Mouse (Mus musculus) neural tube, embryonic 15.5 days (tissue): ENCODE results near the gene Pigh. TPM values are rescaled to one million over a fixed set of nuclear protein-coding genes. Genes with fewer than 3 reads are reported as not detected.

ENCODE experiments used
- ATAC-seq: fragments of 200-750 bp; cut with Nextera tagmentation; 2 replicates; pipeline ENCODE4 v1.8.0; 2017; ENCODE audit warnings: mild to moderate bottlenecking, moderate TSS enrichment, moderate library complexity; ENCODE audit not compliant: low FRiP score
- H3K27ac ChIP-seq: fragments of 300-500 bp; sonication (generic); replicated peaks from 2 replicates; pipeline ENCODE4 v1.5.1; 2015; ENCODE audit warnings: mild to moderate bottlenecking, inconsistent platforms
- H3K27me3 ChIP-seq: fragments of 300-500 bp; sonication (generic); replicated peaks from 2 replicates; pipeline ENCODE4 v1.6.1; 2015; ENCODE audit warnings: inconsistent platforms
- H3K36me3 ChIP-seq: fragments of 300-500 bp; sonication (generic); 2 replicates; pipeline ENCODE4 v1.6.1; 2015; ENCODE audit warnings: inconsistent platforms
- H3K4me1 ChIP-seq: fragments of 300-500 bp; sonication (generic); 2 replicates; pipeline ENCODE4 v1.6.1; 2015; ENCODE audit warnings: inconsistent platforms
- H3K4me2 ChIP-seq: fragments of 300-500 bp; sonication (generic); 2 replicates; pipeline ENCODE4 v1.6.1; 2015; ENCODE audit warnings: inconsistent platforms, mild to moderate bottlenecking, moderate library complexity
- H3K4me3 ChIP-seq: fragments of 300-500 bp; sonication (generic); replicated peaks from 2 replicates; pipeline ENCODE4 v1.5.1; 2015; ENCODE audit warnings: mild to moderate bottlenecking, inconsistent platforms
- H3K9ac ChIP-seq: fragments of 300-500 bp; sonication (generic); replicated peaks from 2 replicates; pipeline ENCODE4 v1.6.1; 2015; ENCODE audit warnings: mild to moderate bottlenecking, inconsistent platforms
- H3K9me3 ChIP-seq: fragments of 300-500 bp; sonication (generic); replicated peaks from 2 replicates; pipeline ENCODE4 v1.6.1; 2016; ENCODE audit warnings: inconsistent platforms
- WGBS: fragments of 180-500 bp; shearing (Covaris S2); methylation state at CpG from one replicate; pipeline ENCODE4 v1.1.7; 2015; ENCODE audit warnings: mixed read lengths; 5-methylcytosine and 5-hydroxymethylcytosine counted together
- polyA plus RNA-seq: library from polyadenylated mRNA; unstranded; fragments of >200 nt; fragmentation: Nextera tagmentation; extraction: Ambion mirVana; gene quantifications from 2 replicates; pipeline ENCODE4 v1.2.1, GENCODE M21; 2015

Pigh gene
- 18.0 and 22.4 TPM in 2 replicates for polyA plus RNA-seq

GRCm38 (mm10) chr12:79089182-79089812, at the start of gene Pigh:
Gene Pigh, minus strand, starts transcription at chr12:79089651.
- H3K4me3 ChIP-seq = peak within 1 kb of the TSS; percentile 87
- H3K27me3 ChIP-seq = no peaks in the 10 kb centered on the region
- peaks cover 23% of the 10 kb centered on the region for H3K4me1 ChIP-seq
- WGBS = under 1% methylated on average over 53 of the region's 53 CpGs
- H3K9me3 ChIP-seq = no peaks in the 10 kb centered on the region
- ATAC-seq = peak; percentile 99
- peak within 1 kb of the TSS; percentile 83 for H3K9ac ChIP-seq
- H3K36me3 ChIP-seq = 0 out of 2 replicates have a peak, but pooled peaks cover 3% of the 10 kb centered on the region
- H3K4me2 ChIP-seq = peak within 1 kb of the TSS; percentile 66
- H3K27ac ChIP-seq = peak within 1 kb of the TSS; percentile 78

- Histone ChIP-seq H3K4me1 (0 out of 2 replicates have a peak, but pooled peaks cover 3% of the 10 kb centered on the region), H3K27ac (no peak overlapping the region), H3K9me3 (no peaks in the 10 kb centered on the region), H3K4me2 (no peak overlapping the region), H3K36me3 (no peaks in the 10 kb centered on the region), H3K27me3 (no peaks in the 10 kb centered on the region), H3K4me3 (no peak overlapping the region), H3K9ac (no peak overlapping the region)
- ATAC-seq = no peak
Observed at GRCm38 (mm10) chr12:79138999-79139398, 49.5 kb upstream of the Pigh start.

GRCm38 (mm10) chr12:79136949-79137348, 47.5 kb upstream of the Pigh start:
- Histone ChIP-seq H3K27ac (no peak overlapping the region), H3K36me3 (no peaks in the 10 kb centered on the region), H3K9me3 (no peaks in the 10 kb centered on the region), H3K9ac (no peak overlapping the region), H3K4me3 (no peak overlapping the region), H3K4me1 (peaks cover 5% of the 10 kb centered on the region), H3K4me2 (no peak overlapping the region), H3K27me3 (peaks cover 2% of the 10 kb centered on the region)
- 75% methylated on average over 7 of the region's 7 CpGs for WGBS
- no peak for ATAC-seq

GRCm38 (mm10) chr12:79135105-79135504, 45.7 kb upstream of the Pigh start:
- Histone ChIP-seq H3K4me3 (no peak overlapping the region), H3K36me3 (no peaks in the 10 kb centered on the region), H3K4me2 (no peak overlapping the region), H3K4me1 (peaks cover 22% of the 10 kb centered on the region), H3K27me3 (peaks cover 13% of the 10 kb centered on the region), H3K27ac (no peak overlapping the region), H3K9ac (no peak overlapping the region), H3K9me3 (no peaks in the 10 kb centered on the region)
- ATAC-seq = no peak
- 36% methylated on average over 4 of the region's 4 CpGs for WGBS

GRCm38 (mm10) chr12:79134676-79135075, 45.2 kb upstream of the Pigh start:
- 63% methylated on average over 8 of the region's 8 CpGs for WGBS

GRCm38 (mm10) chr12:79131706-79132460, 42.4 kb upstream of the Pigh start:
- H3K9ac ChIP-seq = peak overlapping the region; percentile 62
- peak overlapping the region; percentile 56; the same call in 1 of the 2 replicates for H3K27ac ChIP-seq
- peak overlapping the region; percentile 60 for H3K4me3 ChIP-seq
- H3K4me2 ChIP-seq = peak overlapping the region; percentile 95
- peaks cover 22% of the 10 kb centered on the region for H3K4me1 ChIP-seq
- no peaks in the 10 kb centered on the region for H3K36me3 ChIP-seq
- 27% methylated on average over 5 of the region's 5 CpGs for WGBS
- H3K27me3 ChIP-seq = peaks cover 13% of the 10 kb centered on the region
- no peak for ATAC-seq
- H3K9me3 ChIP-seq = no peaks in the 10 kb centered on the region

More at GRCm38 (mm10) chr12:79134676-79135075, 45.2 kb upstream of the Pigh start:
- Histone ChIP-seq H3K27me3 (peaks cover 13% of the 10 kb centered on the region), H3K4me1 (peaks cover 22% of the 10 kb centered on the region), H3K9me3 (no peaks in the 10 kb centered on the region), H3K4me3 (no peak overlapping the region), H3K36me3 (no peaks in the 10 kb centered on the region), H3K4me2 (no peak overlapping the region), H3K27ac (no peak overlapping the region), H3K9ac (no peak overlapping the region)
- ATAC-seq = no peak

- peak; percentile 79 for ATAC-seq
- Histone ChIP-seq H3K36me3 (no peaks in the 10 kb centered on the region), H3K27me3 (peaks cover 13% of the 10 kb centered on the region), H3K9ac (peak overlapping the region; percentile 62), H3K4me1 (peaks cover 22% of the 10 kb centered on the region), H3K4me2 (peak overlapping the region; percentile 95), H3K27ac (peak overlapping the region; percentile 56), H3K4me3 (peak overlapping the region; percentile 60), H3K9me3 (no peaks in the 10 kb centered on the region)
- under 1% methylated on average over 22 of the region's 22 CpGs for WGBS
Observed at GRCm38 (mm10) chr12:79131178-79131675, 41.8 kb upstream of the Pigh start.

GRCm38 (mm10) chr12:79130299-79131177, 41.1 kb upstream of the Pigh start, which contains the start of gene Arg2:
Gene Arg2, plus strand, starts transcription at chr12:79130777.
- Histone ChIP-seq H3K4me1 (peaks cover 22% of the 10 kb centered on the region), H3K9me3 (no peaks in the 10 kb centered on the region), H3K4me2 (peak within 1 kb of the TSS; percentile 95), H3K9ac (peak within 1 kb of the TSS; percentile 62), H3K4me3 (peak within 1 kb of the TSS; percentile 60), H3K27ac (peak within 1 kb of the TSS; percentile 56), H3K36me3 (no peaks in the 10 kb centered on the region), H3K27me3 (peaks cover 13% of the 10 kb centered on the region)
- ATAC-seq = peak; percentile 95
- under 1% methylated on average over 47 of the region's 47 CpGs for WGBS

- Histone ChIP-seq H3K36me3 (no peaks in the 10 kb centered on the region), H3K4me1 (no peaks in the 10 kb centered on the region), H3K27me3 (no peaks in the 10 kb centered on the region), H3K4me3 (no peak overlapping the region), H3K4me2 (no peak overlapping the region), H3K9ac (no peak overlapping the region), H3K9me3 (no peaks in the 10 kb centered on the region), H3K27ac (no peak overlapping the region)
- peak; percentile 73; the same call in 1 of the 2 replicates for ATAC-seq
- 33% methylated on average over 3 of the region's 3 CpGs for WGBS
Observed at GRCm38 (mm10) chr12:79122820-79123219, 33.4 kb upstream of the Pigh start.

GRCm38 (mm10) chr12:79118991-79119390, 29.5 kb upstream of the Pigh start:
- no peak overlapping the region for H3K4me3 ChIP-seq
- H3K9ac ChIP-seq = no peak overlapping the region
- no peak overlapping the region for H3K27ac ChIP-seq
- ATAC-seq = no peak
- H3K9me3 ChIP-seq = no peaks in the 10 kb centered on the region
- H3K27me3 ChIP-seq = no peaks in the 10 kb centered on the region
- H3K36me3 ChIP-seq = no peaks in the 10 kb centered on the region
- no peak overlapping the region for H3K4me2 ChIP-seq
- no peaks in the 10 kb centered on the region for H3K4me1 ChIP-seq
- WGBS = 95% methylated on average over 4 of the region's 4 CpGs

GRCm38 (mm10) chr12:79105312-79105711, 15.9 kb upstream of the Pigh start:
- H3K27ac ChIP-seq = no peak overlapping the region
- no peaks in the 10 kb centered on the region for H3K36me3 ChIP-seq
- H3K4me3 ChIP-seq = no peak overlapping the region
- H3K9me3 ChIP-seq = no peaks in the 10 kb centered on the region
- 85% methylated on average over 5 of the region's 5 CpGs for WGBS
- no peak for ATAC-seq
- no peaks in the 10 kb centered on the region for H3K27me3 ChIP-seq
- no peaks in the 10 kb centered on the region for H3K4me1 ChIP-seq
- H3K9ac ChIP-seq = no peak overlapping the region
- H3K4me2 ChIP-seq = no peak overlapping the region
